Mouse (Mus musculus) embryo, embryonic 11 days (tissue): ENCODE data around the gene Nlgn1.

Experiments
- DNase-seq: peaks from one replicate; pipeline ENCODE4 v3.0.0-alpha.2; 2015

Gene Nlgn1

GRCm38 (mm10) chr3:25775437-25775836, 556.8 kb downstream of the Nlgn1 start:
- no peak for DNase-seq

GRCm38 (mm10) chr3:25773908-25774307, 558.4 kb downstream of the Nlgn1 start:
- DNase-seq: no peak

DNA sequence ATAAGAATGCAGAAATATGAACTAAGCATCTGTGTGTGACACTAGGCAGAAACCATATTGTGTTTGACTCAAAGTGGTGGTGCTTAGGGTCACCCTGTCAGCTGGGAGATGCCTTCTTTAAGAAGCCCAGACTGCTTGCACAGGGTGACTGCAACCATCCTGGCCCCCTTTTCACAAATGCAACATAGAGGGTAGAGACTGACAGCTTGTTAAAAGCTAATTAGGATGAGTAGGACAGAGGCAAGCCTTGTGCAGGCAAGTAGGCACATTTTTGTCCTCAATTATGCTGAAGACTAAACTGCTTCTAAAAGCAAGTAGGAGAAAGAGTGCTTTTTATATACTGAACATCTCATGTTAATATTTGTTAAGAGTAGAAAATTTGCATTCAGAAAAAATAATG, 558.8 kb downstream of the Nlgn1 start:
- no peak for DNase-seq

DNA sequence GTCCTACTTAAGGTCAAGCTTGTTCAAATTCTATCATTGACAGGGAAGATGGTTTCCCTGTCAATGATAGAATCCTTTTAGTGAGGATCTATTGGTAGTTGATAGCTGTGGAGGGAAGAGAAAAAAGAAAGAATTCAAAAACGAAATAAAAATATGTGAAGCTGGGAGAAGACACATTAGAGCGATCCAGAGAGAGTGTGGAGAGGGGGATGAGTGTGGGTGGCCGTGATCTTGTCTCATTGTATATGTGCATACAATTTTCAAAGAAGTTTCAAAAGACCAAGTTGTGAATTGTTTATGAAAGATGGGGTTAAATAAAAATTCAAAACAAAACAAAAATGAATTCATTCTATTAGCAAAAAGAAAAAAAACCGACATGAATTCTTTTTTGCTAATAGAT, 568.6 kb downstream of the Nlgn1 start:
- DNase-seq: no peak

- DNase-seq: no peak
Measured at GRCm38 (mm10) chr3:25757813-25758212, 574.4 kb downstream of the Nlgn1 start.

DNA sequence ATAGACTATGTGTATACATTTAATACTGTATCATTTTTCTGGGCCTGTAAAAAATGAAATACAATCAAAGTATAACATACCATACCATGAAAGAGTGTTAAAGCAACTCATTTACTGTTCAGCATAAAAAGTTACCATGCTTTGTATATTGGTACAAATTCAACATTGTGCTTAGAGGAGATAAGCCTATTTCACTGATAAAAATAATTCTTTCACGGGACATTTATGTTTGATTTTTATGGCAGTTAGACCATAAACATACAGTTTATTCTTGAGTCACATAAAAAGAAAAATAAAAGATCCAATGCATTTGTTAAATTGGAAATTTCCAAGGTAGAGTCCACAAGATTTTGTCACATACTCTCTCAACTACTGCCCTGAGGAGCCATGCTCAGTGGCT, 608.1 kb downstream of the Nlgn1 start:
- DNase-seq: no peak

DNA sequence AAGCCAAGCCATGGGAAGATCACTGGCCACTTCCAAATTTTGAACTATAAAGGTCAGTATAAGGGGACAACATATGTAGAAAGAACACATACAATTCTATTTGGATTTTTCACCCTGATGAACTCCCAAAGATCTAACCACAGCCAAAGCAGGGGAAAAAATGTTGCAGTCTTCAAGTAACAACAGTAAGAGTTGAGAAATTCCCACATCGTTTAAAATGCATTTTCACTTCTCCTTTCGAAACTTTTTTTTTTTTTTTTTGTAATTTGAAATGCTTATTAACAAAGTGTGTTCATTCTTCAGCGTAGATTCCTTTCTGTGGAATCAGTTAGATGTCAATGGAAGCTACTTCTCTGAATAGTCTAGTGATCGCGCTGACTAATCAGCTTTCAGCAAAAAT, 610.8 kb downstream of the Nlgn1 start:
- DNase-seq: no peak

- DNase-seq: no peak
Measured at GRCm38 (mm10) chr3:25707380-25707779, 624.9 kb downstream of the Nlgn1 start.

- no peak for DNase-seq
Measured at GRCm38 (mm10) chr3:25697231-25697630, 635.0 kb downstream of the Nlgn1 start.

- no peak for DNase-seq
Measured at GRCm38 (mm10) chr3:25688789-25689464, 643.3 kb downstream of the Nlgn1 start.

- no peak for DNase-seq
Measured at GRCm38 (mm10) chr3:25683696-25684095, 648.6 kb downstream of the Nlgn1 start.

DNA sequence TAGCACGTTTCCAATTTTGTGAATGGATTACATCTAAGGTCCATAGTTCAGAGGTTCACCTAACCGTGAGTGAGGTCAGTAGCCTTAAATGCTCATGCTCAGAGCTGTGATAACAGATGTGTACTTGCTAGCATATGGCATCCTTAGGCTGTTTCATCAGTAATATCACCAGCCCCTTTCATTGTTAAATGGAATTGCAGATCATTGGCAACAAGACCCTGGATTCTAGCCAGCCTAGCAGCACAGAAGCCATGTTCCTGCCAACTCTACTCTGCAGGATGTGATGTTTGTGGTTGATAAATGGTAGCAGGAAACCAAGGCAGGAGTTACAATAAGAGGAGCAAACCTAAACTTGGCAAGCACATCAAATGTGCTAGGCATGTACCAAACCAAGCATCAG, 652.9 kb downstream of the Nlgn1 start:
- DNase-seq: no peak

DNA sequence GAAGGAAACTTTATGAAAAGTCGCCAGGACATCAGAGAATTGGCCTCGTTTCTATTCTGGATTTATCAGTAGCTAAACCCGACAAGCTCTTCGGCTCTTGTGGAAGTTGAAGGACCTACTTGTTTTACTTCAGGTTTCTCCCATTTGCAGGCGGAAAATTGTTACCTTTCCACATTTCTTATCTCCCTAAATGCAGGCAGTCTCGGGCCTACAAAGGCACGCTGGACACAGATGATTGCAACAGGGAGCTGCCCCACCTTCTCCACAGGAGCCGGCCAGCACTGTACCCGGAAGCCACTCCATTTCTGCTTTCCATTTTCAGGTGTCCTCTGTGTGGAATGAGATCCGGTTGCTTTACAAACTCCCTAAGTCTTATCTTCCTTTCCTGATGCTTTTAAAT, 656.4 kb downstream of the Nlgn1 start:
- no peak for DNase-seq

GRCm38 (mm10) chr3:25675069-25675468, 657.2 kb downstream of the Nlgn1 start:
- DNase-seq: peak; percentile 16

GRCm38 (mm10) chr3:25673408-25673807, 658.9 kb downstream of the Nlgn1 start:
- DNase-seq: no peak

DNA sequence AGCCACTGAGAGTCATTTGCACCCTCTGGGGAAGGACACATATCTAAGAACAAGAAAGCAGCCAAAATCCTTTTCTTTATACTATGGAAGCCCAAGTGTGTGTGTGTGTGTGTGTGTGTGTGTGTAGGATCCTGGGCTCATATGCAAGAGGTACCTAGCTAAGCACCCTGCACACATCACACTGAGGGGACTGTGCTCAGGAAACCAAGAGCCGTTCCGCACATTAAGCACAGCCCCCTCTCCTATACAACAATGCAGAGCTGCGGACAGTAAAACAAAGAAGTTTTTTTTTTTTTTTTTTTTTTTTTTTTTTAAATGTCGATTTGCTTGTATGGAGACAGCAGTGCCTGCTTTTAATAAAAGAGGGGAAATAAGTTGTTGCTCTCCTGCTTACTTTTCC, 659.5 kb downstream of the Nlgn1 start:
- no peak for DNase-seq

GRCm38 (mm10) chr3:25663464-25663863, 668.8 kb downstream of the Nlgn1 start:
- DNase-seq: no peak

DNA sequence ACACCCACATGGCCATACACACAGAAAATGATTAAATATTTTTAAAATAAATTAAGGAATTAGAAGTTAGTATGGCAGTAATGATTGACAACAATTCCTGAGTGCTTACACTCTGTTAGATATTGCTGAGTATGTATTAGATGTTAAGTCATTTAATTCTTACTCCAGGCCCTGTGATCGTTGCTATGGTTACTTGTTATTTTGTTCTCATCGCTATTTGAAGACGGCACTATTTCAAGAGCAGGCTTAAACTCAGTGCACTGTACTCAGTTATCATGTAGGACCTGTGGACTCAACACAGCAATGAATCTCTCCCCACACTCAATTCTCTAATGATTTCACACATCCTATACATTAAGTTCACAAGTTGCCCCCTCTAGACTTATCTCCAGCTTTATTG, 672.0 kb downstream of the Nlgn1 start:
- DNase-seq: no peak

DNA sequence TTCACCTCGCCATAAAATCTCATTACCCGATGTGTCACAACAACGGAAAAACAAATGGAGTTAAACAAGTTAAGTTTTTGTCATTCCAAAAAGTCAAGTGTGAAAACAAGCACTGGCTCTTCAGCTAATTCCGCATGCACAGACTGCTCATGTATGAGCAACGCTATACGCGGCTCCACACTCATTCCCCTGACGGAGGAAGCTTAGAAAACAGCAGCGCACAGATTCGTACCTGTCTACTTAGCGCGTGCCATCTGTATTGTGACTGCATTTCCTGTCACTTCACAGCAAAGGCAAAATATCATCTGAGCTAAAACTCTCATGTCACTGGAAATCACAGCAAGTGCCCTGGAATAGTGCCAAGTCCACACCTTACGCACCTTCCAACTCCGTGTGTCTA, 674.3 kb downstream of the Nlgn1 start:
- no peak for DNase-seq

DNA sequence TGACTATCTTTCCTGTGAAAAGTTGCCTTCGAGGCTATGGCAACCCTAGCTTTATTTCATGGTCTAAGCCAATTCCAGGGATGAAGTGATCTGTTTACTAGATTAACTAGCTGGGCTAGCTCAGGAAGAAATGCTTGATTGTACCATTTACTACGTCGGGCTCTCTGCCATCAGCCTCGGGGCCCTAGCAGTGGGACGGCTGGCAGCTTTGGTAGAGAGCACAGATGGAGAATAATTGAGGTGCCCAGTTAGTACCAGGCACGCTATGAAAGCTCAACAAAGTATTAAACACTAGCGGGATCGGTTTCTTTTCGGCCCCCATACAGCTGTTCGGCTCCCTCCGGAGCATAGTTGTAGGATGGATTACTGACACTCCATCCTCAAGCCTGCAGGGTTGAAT, 675.2 kb downstream of the Nlgn1 start:
- DNase-seq: no peak

DNA sequence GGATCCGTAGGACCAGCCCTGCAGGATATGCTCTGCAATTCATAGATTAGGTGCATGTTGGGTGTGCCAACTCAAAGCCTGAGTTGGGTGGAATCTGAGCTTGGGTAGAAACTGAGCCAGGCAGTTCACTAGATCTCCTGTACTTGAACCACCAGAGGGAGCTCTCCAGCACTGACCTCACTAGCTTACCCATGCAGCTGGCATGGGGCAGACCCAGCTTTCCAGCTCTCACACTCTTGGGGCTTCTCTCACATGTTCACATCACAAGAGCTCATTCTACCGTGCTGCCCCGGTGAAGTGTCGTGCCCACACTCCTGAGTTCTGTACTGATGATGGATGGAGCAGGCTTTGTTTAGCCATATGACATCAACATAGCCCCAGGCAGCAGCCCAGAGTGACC, 679.2 kb downstream of the Nlgn1 start:
- peak; percentile 48 for DNase-seq

- peak; percentile 5 for DNase-seq
Measured at GRCm38 (mm10) chr3:25645895-25646691, 686.2 kb downstream of the Nlgn1 start.

GRCm38 (mm10) chr3:25629198-25629597, 703.1 kb downstream of the Nlgn1 start:
- DNase-seq: peak; percentile 8

DNA sequence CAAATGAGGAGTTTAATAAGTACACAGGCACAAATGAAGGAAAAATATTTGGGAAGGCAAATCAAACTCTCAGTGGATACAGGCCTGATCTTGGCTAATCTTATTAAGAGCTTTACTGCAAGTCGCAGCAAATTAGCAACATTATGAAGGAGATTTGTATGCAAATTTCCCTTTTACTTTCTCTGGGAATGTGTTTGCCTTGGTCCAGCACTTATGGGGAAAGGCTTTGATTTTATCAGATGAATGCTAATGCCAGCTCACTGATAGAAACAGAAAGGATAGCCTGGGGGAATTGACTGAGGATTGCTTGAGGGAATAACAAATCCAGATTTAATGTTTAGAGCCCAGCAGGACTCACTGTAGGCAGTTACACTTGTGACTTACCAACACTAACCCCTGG, 725.7 kb downstream of the Nlgn1 start:
- peak; percentile 2 for DNase-seq

DNA sequence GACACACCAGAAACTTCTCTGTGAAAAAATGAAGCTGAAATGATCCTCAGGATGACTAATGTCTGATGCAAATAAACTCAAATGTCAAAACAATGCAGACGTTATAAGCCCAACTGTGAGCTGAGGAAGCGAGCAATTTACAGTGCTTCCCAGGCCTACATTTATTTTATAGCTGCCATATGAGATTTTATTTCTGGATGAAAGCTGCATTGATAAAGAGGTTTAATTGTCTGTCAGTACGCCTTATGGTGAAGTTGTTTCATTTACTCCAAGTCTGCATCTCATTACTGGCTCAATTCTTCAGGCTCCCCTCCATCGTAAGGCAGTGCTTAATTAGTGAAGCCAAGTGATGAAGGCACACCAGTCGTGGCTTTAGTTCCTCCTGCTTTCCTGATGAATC, 734.7 kb downstream of the Nlgn1 start:
- DNase-seq: no peak
